Mouse (Mus musculus) C2C12 (cell line): ENCODE results near the gene Ppp1r3g. TPM values are rescaled to one million over a fixed set of nuclear protein-coding genes. Genes with fewer than 3 reads are reported as not detected.

Experiments used
- H3K27me3 ChIP-seq: one replicate; pipeline ENCODE4 v1.6.1; 2011; ENCODE audit not compliant: control insufficient read depth, insufficient read depth, insufficient read length
- H3K36me3 ChIP-seq: one replicate; pipeline ENCODE4 v1.6.1; 2011; ENCODE audit not compliant: control insufficient read depth, insufficient read depth
- H3K4me3 ChIP-seq: one replicate; pipeline ENCODE4 v1.5.1; 2011; ENCODE audit warnings: mild to moderate bottlenecking, control low read depth; ENCODE audit not compliant: poor library complexity, insufficient read depth, severe bottlenecking
- H3K79me2 ChIP-seq: one replicate; pipeline ENCODE4 v1.6.1; 2011; ENCODE audit not compliant: control insufficient read depth, insufficient read depth
- H3K79me3 ChIP-seq: one replicate; pipeline ENCODE4 v1.6.1; 2011; ENCODE audit warnings: low read depth, control low read depth
- H3ac ChIP-seq: one replicate; pipeline ENCODE3; 2011; ENCODE audit warnings: low read depth; ENCODE audit not compliant: control insufficient read depth, insufficient read length
- CEBPB ChIP-seq: IDR thresholded peaks from one replicate; pipeline ENCODE4 v1.6.1; 2011; ENCODE audit warnings: low read depth, mild to moderate bottlenecking, control low read depth, moderate library complexity
- CTCF ChIP-seq: IDR thresholded peaks from one replicate; pipeline ENCODE4 v1.5.1; 2011; ENCODE audit not compliant: control insufficient read depth, insufficient read depth, insufficient read length
- FOSL1 ChIP-seq: IDR thresholded peaks from one replicate; pipeline ENCODE4 v1.8.0; 2011; ENCODE audit warnings: mild to moderate bottlenecking, low read length; ENCODE audit not compliant: poor library complexity, insufficient read depth, severe bottlenecking
- MAX ChIP-seq: IDR thresholded peaks from one replicate; pipeline ENCODE4 v1.6.1; 2011; ENCODE audit warnings: mild to moderate bottlenecking, control low read depth
- MYOD1 ChIP-seq: IDR thresholded peaks from one replicate; pipeline ENCODE4 v1.6.1; 2011; ENCODE audit warnings: low read depth; ENCODE audit not compliant: control insufficient read depth, insufficient read length
- MYOG ChIP-seq: IDR thresholded peaks from one replicate; pipeline ENCODE4 v1.6.1; 2011; ENCODE audit not compliant: control insufficient read depth, insufficient read length; ENCODE audit errors: extremely low read depth
- USF1 ChIP-seq: IDR thresholded peaks from one replicate; pipeline ENCODE4 v1.6.1; 2011; ENCODE audit warnings: low read depth, mild to moderate bottlenecking, control low read depth, moderate library complexity
- polyA plus RNA-seq: library from polyadenylated mRNA; unstranded; fragments of >200 nt; fragmentation: generic; extraction: Trizol; gene quantifications from one replicate; pipeline ENCODE4 v1.2.1, GENCODE M21; 2012; ENCODE audit warnings: missing spikeins

Gene Ppp1r3g
- polyA plus RNA-seq, 1 experiment: not detected

- Histone ChIP-seq H3ac (no peak overlapping the region), H3K27me3 (peaks cover 16% of the 10 kb centered on the region), H3K79me3 (no peaks in the 10 kb centered on the region), H3K4me3 (no peak overlapping the region), H3K79me2 (no peaks in the 10 kb centered on the region), H3K36me3 (no peaks in the 10 kb centered on the region)
- TF ChIP-seq FOSL1 (no peak), USF1 (no peak)
Measured at GRCm38 (mm10) chr13:35967690-35968089, 9.1 kb downstream of the Ppp1r3g start.

GRCm38 (mm10) chr13:35968131-35968718, 9.6 kb downstream of the Ppp1r3g start:
- TF ChIP-seq CTCF (no peak), FOSL1 (no peak)

DNA sequence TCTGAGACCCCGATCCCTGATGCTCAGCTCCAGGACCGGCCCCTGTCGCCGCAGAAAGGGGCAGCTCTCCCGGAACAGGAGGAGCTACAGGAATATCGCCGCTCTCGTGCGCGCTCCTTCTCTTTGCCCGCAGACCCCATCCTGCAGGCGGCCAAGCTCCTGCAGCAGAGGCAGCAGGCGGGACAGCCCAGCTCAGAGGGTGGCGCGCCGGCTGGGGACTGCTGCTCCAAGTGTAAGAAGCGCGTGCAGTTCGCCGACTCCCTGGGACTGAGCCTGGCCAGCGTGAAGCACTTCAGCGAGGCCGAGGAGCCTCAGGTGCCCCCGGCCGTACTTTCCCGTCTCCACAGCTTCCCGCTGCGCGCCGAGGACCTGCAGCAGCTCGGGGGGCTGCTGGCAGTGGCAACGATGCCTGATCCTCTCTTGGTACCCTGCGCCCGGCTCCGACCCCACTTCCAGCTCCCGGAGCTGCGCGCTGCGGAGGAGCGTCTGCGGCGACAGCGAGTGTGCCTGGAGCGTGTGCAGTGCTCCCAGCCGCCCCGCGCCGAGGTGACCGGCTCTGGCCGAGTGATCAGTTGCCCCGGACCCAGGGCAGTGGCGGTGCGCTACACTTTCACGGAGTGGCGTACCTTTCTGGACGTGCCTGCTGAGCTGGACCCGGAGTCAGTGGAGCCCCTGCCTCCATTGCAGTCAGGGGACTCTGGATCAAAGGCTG, 10.2 kb downstream of the Ppp1r3g start:
- peaks cover 16% of the 10 kb centered on the region for H3K27me3 ChIP-seq
- H3K79me3 ChIP-seq: no peaks in the 10 kb centered on the region
- H3K4me3 ChIP-seq: no peak overlapping the region
- no peaks in the 10 kb centered on the region for H3K79me2 ChIP-seq
- H3K36me3 ChIP-seq: no peaks in the 10 kb centered on the region
- H3ac ChIP-seq: no peak overlapping the region
- TF ChIP-seq MYOG: no peak
- no peak for TF ChIP-seq MAX
- TF ChIP-seq CEBPB: no peak
- TF ChIP-seq FOSL1: no peak
- no peak for TF ChIP-seq CTCF
- TF ChIP-seq USF1: no peak
- no peak for TF ChIP-seq MYOD1

More at GRCm38 (mm10) chr13:35968131-35968718, 9.6 kb downstream of the Ppp1r3g start:
- no peaks in the 10 kb centered on the region for H3K79me2 ChIP-seq
- H3K36me3 ChIP-seq: no peaks in the 10 kb centered on the region
- no peaks in the 10 kb centered on the region for H3K79me3 ChIP-seq
- no peak overlapping the region for H3ac ChIP-seq
- no peak overlapping the region for H3K4me3 ChIP-seq
- H3K27me3 ChIP-seq: peaks cover 16% of the 10 kb centered on the region

DNA sequence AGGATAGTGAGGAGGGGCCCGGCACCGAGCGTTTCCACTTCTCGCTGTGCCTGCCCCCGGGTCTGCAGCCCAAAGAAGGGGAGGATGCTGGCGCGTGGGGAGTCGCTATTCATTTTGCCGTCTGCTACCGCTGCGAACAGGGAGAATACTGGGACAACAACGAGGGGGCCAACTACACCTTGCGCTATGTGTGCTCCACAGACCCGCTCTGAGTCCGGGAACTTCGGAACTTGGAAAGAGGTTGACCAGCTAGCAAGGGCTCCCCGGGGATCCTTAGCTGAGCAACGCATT, 10.7 kb downstream of the Ppp1r3g start:
- Histone ChIP-seq H3K4me3 (no peak overlapping the region), H3K36me3 (no peaks in the 10 kb centered on the region)
- no peak for TF ChIP-seq MYOG
- TF ChIP-seq MYOD1: no peak
- TF ChIP-seq USF1: no peak
- TF ChIP-seq FOSL1: no peak
- no peak for TF ChIP-seq MAX
- no peak for TF ChIP-seq CTCF
- no peak for TF ChIP-seq CEBPB

GRCm38 (mm10) chr13:35969829-35970228, 11.2 kb downstream of the Ppp1r3g start:
- H3K27me3 ChIP-seq: peaks cover 16% of the 10 kb centered on the region
- no peak overlapping the region for H3ac ChIP-seq
- H3K79me3 ChIP-seq: no peaks in the 10 kb centered on the region
- TF ChIP-seq CEBPB: no peak
- no peak for TF ChIP-seq USF1
- no peak for TF ChIP-seq MYOG
- TF ChIP-seq FOSL1: no peak
- no peak for TF ChIP-seq MAX
- TF ChIP-seq CTCF: no peak
- no peak for TF ChIP-seq MYOD1
- H3K36me3 ChIP-seq: no peaks in the 10 kb centered on the region
- no peak overlapping the region for H3K4me3 ChIP-seq
- H3K79me2 ChIP-seq: no peaks in the 10 kb centered on the region

More for the DNA sequence above, 10.7 kb downstream of the Ppp1r3g start:
- Histone ChIP-seq H3K79me3 (no peaks in the 10 kb centered on the region), H3K27me3 (peaks cover 16% of the 10 kb centered on the region), H3ac (no peak overlapping the region), H3K79me2 (no peaks in the 10 kb centered on the region)

GRCm38 (mm10) chr13:35976912-35977311, 18.3 kb downstream of the Ppp1r3g start:
- H3K27me3 ChIP-seq: no peaks in the 10 kb centered on the region
- no peak overlapping the region for H3ac ChIP-seq
- no peaks in the 10 kb centered on the region for H3K79me3 ChIP-seq
- TF ChIP-seq MYOD1 (no peak), MAX (no peak), CEBPB (no peak)
- H3K36me3 ChIP-seq: peaks cover 9% of the 10 kb centered on the region
- no peaks in the 10 kb centered on the region for H3K79me2 ChIP-seq
- H3K4me3 ChIP-seq: no peak overlapping the region
